8 mouse cellular contexts compared by ENCODE assay signal in the genomic region with DNA sequence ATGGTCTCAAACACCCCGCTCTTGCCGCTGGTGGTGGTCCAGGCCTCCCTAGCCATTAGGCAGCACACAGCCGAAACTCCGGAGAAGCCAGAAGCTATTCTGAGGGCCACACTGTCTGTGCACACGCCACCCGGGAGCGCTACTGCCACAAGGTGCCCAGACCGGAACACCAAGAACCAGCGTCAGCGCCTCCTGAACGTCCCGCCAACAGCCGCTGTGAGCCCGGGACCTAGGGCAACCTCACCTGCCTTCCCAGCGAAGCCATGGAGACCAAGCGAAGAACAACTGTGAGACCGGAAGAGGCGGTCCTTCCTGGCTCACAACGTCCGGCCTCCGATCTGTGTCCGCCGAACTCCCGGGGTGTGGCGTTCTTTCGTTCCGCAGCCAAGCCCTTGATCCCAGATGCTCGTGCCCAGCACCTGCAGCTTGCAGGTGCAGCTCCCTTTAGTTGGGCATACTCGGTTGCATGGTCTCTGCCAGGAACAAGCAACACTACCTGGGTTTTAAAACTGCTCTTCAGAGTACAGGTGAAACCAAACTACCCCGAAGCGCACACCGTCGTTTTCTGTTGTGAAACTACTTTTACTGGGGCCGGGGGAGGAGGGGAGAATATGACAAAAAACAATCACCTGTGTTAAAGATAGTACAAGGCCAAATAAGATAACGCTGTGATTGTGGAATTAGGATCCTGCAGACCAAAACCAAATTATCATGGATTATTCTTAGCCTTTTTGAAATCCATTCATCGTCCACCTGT. TPM values are rescaled to one million over a fixed set of nuclear protein-coding genes. Genes with fewer than 3 reads are reported as not detected.
DNase-seq lines count a peak whose midpoint lies in the region; ATAC-seq lines count a peak whose summit lies in the region.

A gene (minus strand): TSS at position 335 of the 757 bp plus-strand sequence.

- no peaks in the 10 kb centered on the region for H3K9me3 ChIP-seq in heart, embryonic 13.5 days
- no peaks in the 10 kb centered on the region for H3K9me3 ChIP-seq in liver, embryonic 12.5 days (replicated peaks)
- no peaks in the 10 kb centered on the region for H3K9me3 ChIP-seq in stomach, embryonic 15.5 days

- peak; percentile 99 for ATAC-seq in CD4-positive, CD25-positive, alpha-beta regulatory T cell, adult 4 months
- ATAC-seq in heart, embryonic 13.5 days (ENCODE audit: extremely low read depth, insufficient number of reproducible peaks, low FRiP score, low TSS enrichment) = 0 out of 2 replicates have a peak, but pooled peaks have one; percentile 25
- peak; percentile 93 for ATAC-seq in liver, embryonic 12.5 days
- peak; percentile 95 for ATAC-seq in stomach, embryonic 15.5 days (ENCODE audit: insufficient read depth, low FRiP score, low read depth)

- H3K4me1 ChIP-seq in brown adipose tissue, adult 24 weeks (ENCODE audit: control insufficient read depth, insufficient read depth, insufficient read length, low read length) = no peaks in the 10 kb centered on the region
- peaks cover 15% of the 10 kb centered on the region for H3K4me1 ChIP-seq in heart, embryonic 13.5 days
- H3K4me1 ChIP-seq in liver, embryonic 12.5 days = peaks cover 17% of the 10 kb centered on the region
- peaks cover 6% of the 10 kb centered on the region; the same call in 1 of the 2 replicates for H3K4me1 ChIP-seq in stomach, embryonic 15.5 days

- peak within 1 kb of the TSS; percentile 92 for H3K9ac ChIP-seq in heart, embryonic 13.5 days
- peak within 1 kb of the TSS; percentile 87 for H3K9ac ChIP-seq in liver, embryonic 12.5 days
- H3K9ac ChIP-seq in stomach, embryonic 15.5 days = peak within 1 kb of the TSS; percentile 53; the same call in 1 of the 2 replicates

- peak within 1 kb of the TSS; percentile 77 for H3K4me3 ChIP-seq in brown adipose tissue, adult 24 weeks (ENCODE audit: insufficient read depth, low read depth, low read length)
- H3K4me3 ChIP-seq in heart, embryonic 13.5 days = peak within 1 kb of the TSS; percentile 94
- peak within 1 kb of the TSS; percentile 90 for H3K4me3 ChIP-seq in liver, embryonic 12.5 days
- H3K4me3 ChIP-seq in stomach, embryonic 15.5 days (replicated peaks) = peak within 1 kb of the TSS; percentile 66

- DNase-seq in fat pad, adult 2 months (ENCODE audit: extremely low read depth, low read depth, low spot score) = peak; percentile 18
- peak; percentile 89 for DNase-seq in kidney, postnatal 10 days
- peak; percentile 58 to 77 for DNase-seq in natural killer cell, adult 2 months (ENCODE audit: low spot score in 2 of 2)

- H3K36me3 ChIP-seq in heart, embryonic 13.5 days = peaks cover 52% of the 10 kb centered on the region
- H3K36me3 ChIP-seq in liver, embryonic 12.5 days = peaks cover 59% of the 10 kb centered on the region
- peaks cover 26% of the 10 kb centered on the region for H3K36me3 ChIP-seq in stomach, embryonic 15.5 days

- 0 out of 2 replicates have a peak within 1 kb of the TSS, but pooled peaks have one; percentile 38 for H3K27ac ChIP-seq in brown adipose tissue, adult 24 weeks (replicated peaks; ENCODE audit: low read depth, low read length)
- peak within 1 kb of the TSS; percentile 32; the same call in 1 of the 2 replicates for H3K27ac ChIP-seq in heart, embryonic 13.5 days (replicated peaks)
- no peak within 1 kb of the TSS for H3K27ac ChIP-seq in liver, embryonic 12.5 days
- H3K27ac ChIP-seq in stomach, embryonic 15.5 days = 0 out of 2 replicates have a peak within 1 kb of the TSS, but pooled peaks have one; percentile 17

- no peaks in the 10 kb centered on the region for H3K27me3 ChIP-seq in heart, embryonic 13.5 days (replicated peaks)
- no peaks in the 10 kb centered on the region for H3K27me3 ChIP-seq in liver, embryonic 12.5 days (replicated peaks)
- H3K27me3 ChIP-seq in stomach, embryonic 15.5 days (replicated peaks) = no peaks in the 10 kb centered on the region

- peak within 1 kb of the TSS; percentile 89 for H3K4me2 ChIP-seq in heart, embryonic 13.5 days
- H3K4me2 ChIP-seq in liver, embryonic 12.5 days = peak within 1 kb of the TSS; percentile 83
- H3K4me2 ChIP-seq in stomach, embryonic 15.5 days = peak within 1 kb of the TSS; percentile 62

- 8% methylated on average over 36 of the region's 36 CpGs for WGBS in heart, embryonic 13.5 days
- 8% methylated on average over 36 of the region's 36 CpGs for WGBS in liver, embryonic 12.5 days (ENCODE audit: insufficient replicate concordance)
- 7% methylated on average over 36 of the region's 36 CpGs for WGBS in stomach, embryonic 15.5 days

RNA-seq across cellular contexts. Expression of the gene that starts here (rescaled TPM):
- 10 to 100 TPM; 22.8 to 25.7 TPM for polyA plus RNA-seq in CD4-positive, CD25-positive, alpha-beta regulatory T cell, adult 4 months (2017; shearing (Covaris generic))
- 36.1 and 37.7 TPM in 2 replicates for polyA plus RNA-seq in brown adipose tissue, adult 24 weeks (2012; ENCODE audit: insufficient read depth, insufficient read length, missing spikeins)
- 19.9 and 21.8 TPM in 2 replicates for polyA plus RNA-seq in heart, embryonic 13.5 days (2015; fragmentation: Nextera tagmentation; extraction: Ambion mirVana)
- 17.4 and 17.5 TPM in 2 replicates for polyA plus RNA-seq in liver, embryonic 12.5 days (2016; fragmentation: Nextera tagmentation; extraction: Ambion mirVana)
- 24.5 and 27.1 TPM in 2 replicates for polyA plus RNA-seq in stomach, embryonic 15.5 days (2015; fragmentation: Nextera tagmentation; extraction: Ambion mirVana)

Comparison
In these comparisons a context has a peak if more than half of its experiments do, and no peak if none do; other contexts are left out.
1. ATAC-seq: peak in every context shown above with its lines; median percentile 99 in CD4-positive, CD25-positive, alpha-beta regulatory T cell, adult 4 months; 95 in stomach, embryonic 15.5 days; 93 in liver, embryonic 12.5 days; 25 in heart, embryonic 13.5 days.
2. DNase-seq: peak in every context shown above with its lines; median percentile 89 in kidney, postnatal 10 days; 68 in natural killer cell, adult 2 months; 18 in fat pad, adult 2 months.